13 mouse cellular contexts compared by ENCODE assay signal in genomic region chr4:95134611-95135010, GRCm38 (mm10).
A peak's percentile ranks its signal among the peaks of the same experiment; 100 is the strongest.
DNase-seq lines count a peak whose midpoint lies in the region; ATAC-seq lines count a peak whose summit lies in the region.
"Had no signal": no experiment of that assay in that cellular context is flagged by ENCODE, and none has a peak within 500 bp of the region (broad histone marks: within the 10 kb centered on the region; RNA-seq: fewer than 3 reads in every experiment).

No protein-coding gene starts in this region.

- H3K36me3 ChIP-seq in liver, embryonic 11.5 days (ENCODE audit: control insufficient read depth, insufficient read depth, low read length), result no peaks in the 10 kb centered on the region
- H3K36me3 ChIP-seq in liver, embryonic 12.5 days, result no peaks in the 10 kb centered on the region
- H3K36me3 ChIP-seq in hindbrain, embryonic 14.5 days (replicated peaks; ENCODE audit: control insufficient read depth, insufficient read depth), result no peaks in the 10 kb centered on the region
- H3K36me3 ChIP-seq: heart, embryonic 13.5 days had no signal

- DNase-seq in embryo, embryonic 11 days, result peak; percentile 44
- no peak for DNase-seq in embryo, embryonic 10 days (ENCODE audit: low spot score)
- peak; percentile 16 for DNase-seq in liver, embryonic 11.5 days (ENCODE audit: low spot score)
- DNase-seq in R1 (ENCODE audit: low read depth, low spot score), result peak; percentile 16
- DNase-seq in hindbrain, embryonic 14.5 days (ENCODE audit: low spot score), result peak; percentile 62
- DNase-seq in adrenal gland, adult 8-10 months, result no peak
- no peak for DNase-seq in lung, postnatal 36 days
- DNase-seq: heart, postnatal 4 days; layer of hippocampus, adult 9-11 months; right cerebral cortex, postnatal 14 days had no signal

- no peak for ATAC-seq in liver, embryonic 11.5 days (replicated peaks; ENCODE audit: low FRiP score)
- ATAC-seq in liver, embryonic 12.5 days, result no peak
- ATAC-seq in hindbrain, embryonic 14.5 days (ENCODE audit: low FRiP score), result peak; percentile 56; the same call in 1 of the 2 replicates
- ATAC-seq: activated CD4-positive, CD25-positive, alpha-beta regulatory T cell, adult 4 months had no signal

- no peak overlapping the region for H3K9ac ChIP-seq in liver, embryonic 11.5 days (ENCODE audit: low read depth, low read length)
- H3K9ac ChIP-seq in liver, embryonic 12.5 days, result no peak overlapping the region
- no peak overlapping the region for H3K9ac ChIP-seq in hindbrain, embryonic 14.5 days
- H3K9ac ChIP-seq: heart, embryonic 13.5 days had no signal

- H3K27me3 ChIP-seq in liver, embryonic 11.5 days (replicated peaks; ENCODE audit: control insufficient read depth, insufficient read depth, low read length), result 0 out of 2 replicates have a peak, but pooled peaks cover 3% of the 10 kb centered on the region
- H3K27me3 ChIP-seq in liver, embryonic 12.5 days (replicated peaks), result no peaks in the 10 kb centered on the region; the same call in 1 of the 2 replicates
- H3K27me3 ChIP-seq in hindbrain, embryonic 14.5 days (ENCODE audit: control insufficient read depth, insufficient read depth, low read length), result 0 out of 2 replicates have a peak, but pooled peaks cover 4% of the 10 kb centered on the region

- H3K27ac ChIP-seq in liver, embryonic 11.5 days (ENCODE audit: low read depth, low read length), result no peak overlapping the region
- H3K27ac ChIP-seq in liver, embryonic 12.5 days, result no peak overlapping the region
- no peak overlapping the region for H3K27ac ChIP-seq in hindbrain, embryonic 14.5 days
- H3K27ac ChIP-seq: heart, embryonic 13.5 days had no signal

- no peak overlapping the region for H3K4me3 ChIP-seq in liver, embryonic 11.5 days (ENCODE audit: low read depth, low read length)
- H3K4me3 ChIP-seq in liver, embryonic 12.5 days, result no peak overlapping the region
- H3K4me3 ChIP-seq in hindbrain, embryonic 14.5 days (replicated peaks; ENCODE audit: low read length), result no peak overlapping the region
- H3K4me3 ChIP-seq: heart, embryonic 13.5 days had no signal

- H3K4me2 ChIP-seq in liver, embryonic 11.5 days, result no peak overlapping the region
- H3K4me2 ChIP-seq in liver, embryonic 12.5 days, result no peak overlapping the region
- H3K4me2 ChIP-seq in hindbrain, embryonic 14.5 days (replicated peaks), result no peak overlapping the region
- H3K4me2 ChIP-seq: heart, embryonic 13.5 days had no signal

- H3K9me3 ChIP-seq in liver, embryonic 11.5 days (ENCODE audit: control insufficient read depth, low read length), result no peaks in the 10 kb centered on the region
- H3K9me3 ChIP-seq in liver, embryonic 12.5 days (replicated peaks), result no peaks in the 10 kb centered on the region
- no peaks in the 10 kb centered on the region for H3K9me3 ChIP-seq in hindbrain, embryonic 14.5 days (ENCODE audit: control insufficient read depth, low read length)
- H3K9me3 ChIP-seq: heart, embryonic 13.5 days had no signal

- 59% methylated on average over 5 of the region's 5 CpGs for WGBS in liver, embryonic 11.5 days
- 68% methylated on average over 5 of the region's 5 CpGs for WGBS in liver, embryonic 12.5 days (ENCODE audit: insufficient replicate concordance)
- 8% methylated on average over 5 of the region's 5 CpGs for WGBS in hindbrain, embryonic 14.5 days

- no peaks in the 10 kb centered on the region for H3K4me1 ChIP-seq in liver, embryonic 11.5 days (replicated peaks; ENCODE audit: control insufficient read depth, insufficient read depth, low read length)
- H3K4me1 ChIP-seq in liver, embryonic 12.5 days, result no peaks in the 10 kb centered on the region; the same call in 1 of the 2 replicates
- peaks cover 23% of the 10 kb centered on the region; the same call in 1 of the 2 replicates for H3K4me1 ChIP-seq in hindbrain, embryonic 14.5 days (replicated peaks; ENCODE audit: control insufficient read depth, insufficient read depth, low read length)

Comparison
In these comparisons a context has a peak if more than half of its experiments do, and no peak if none do; other contexts are left out.
1. DNase-seq: peak in embryo, embryonic 11 days (single experiment), liver, embryonic 11.5 days (single experiment), R1 (single experiment) and hindbrain, embryonic 14.5 days (single experiment); none in embryo, embryonic 10 days (single experiment), adrenal gland, adult 8-10 months (single experiment) and lung, postnatal 36 days (single experiment).